8 mouse cellular contexts compared by ENCODE assay signal in genomic region chr4:59756332-59757082, GRCm38 (mm10). TPM values are rescaled to one million over a fixed set of nuclear protein-coding genes. Genes with fewer than 3 reads are reported as not detected.
DNase-seq lines count a peak whose midpoint lies in the region; ATAC-seq and TF ChIP-seq lines count a peak whose summit lies in the region.

No protein-coding gene starts in this region.

- no peak overlapping the region for H3K9ac ChIP-seq in midbrain, postnatal 0 days (replicated peaks; ENCODE audit: low read length, poor library complexity, severe bottlenecking)

- intact Hi-C loops in gastrocnemius, postnatal 36 days (cut with DNase I): no loop called here

- H3K9me3 ChIP-seq in midbrain, postnatal 0 days (ENCODE audit: low read length): no peaks in the 10 kb centered on the region
- H3K9me3 ChIP-seq in midbrain, embryonic 10.5 days (replicated peaks): no peaks in the 10 kb centered on the region

- TF ChIP-seq POLR2A in cerebellum, adult 2 months (IDR thresholded peaks at IDR 0.05; ENCODE audit: borderline replicate concordance, insufficient read depth, low read length): no peak

- WGBS in midbrain, postnatal 0 days: 75% methylated on average over 9 of the region's 9 CpGs
- WGBS in midbrain, embryonic 10.5 days: 94% methylated on average over 9 of the region's 9 CpGs
- WGBS in cerebellum, adult 2 months: 15% methylated on average over 9 of the region's 9 CpGs

- no peak for TF ChIP-seq CTCF in midbrain, postnatal 0 days (IDR thresholded peaks at IDR 0.05)
- TF ChIP-seq CTCF in cerebellum, adult 2 months (IDR thresholded peaks at IDR 0.05; ENCODE audit: borderline replicate concordance, insufficient read depth, low read depth, low read length): no peak

- peak; percentile 77 for DNase-seq in midbrain, postnatal 0 days (ENCODE audit: low spot score)
- no peak for DNase-seq in midbrain, embryonic 10.5 days (ENCODE audit: low spot score)
- DNase-seq in cerebellum, adult 2 months: peak; percentile 84 to 92
- DNase-seq in gastrocnemius, postnatal 36 days: peak; percentile 40 to 57
- peak; percentile 68 to 76 for DNase-seq in layer of hippocampus, adult 8-10 months (ENCODE audit: low spot score in 2 of 2)

- H3K4me1 ChIP-seq in midbrain, postnatal 0 days (ENCODE audit: insufficient read depth, low read length): no peaks in the 10 kb centered on the region
- peaks cover 7% of the 10 kb centered on the region; the same call in 1 of the 2 replicates for H3K4me1 ChIP-seq in midbrain, embryonic 10.5 days
- H3K4me1 ChIP-seq in cerebellum, adult 2 months (ENCODE audit: control insufficient read depth, insufficient read depth, low read length): peaks cover 4% of the 10 kb centered on the region; the same call in 1 of the 2 replicates

- H3K27me3 ChIP-seq in midbrain, postnatal 0 days (ENCODE audit: insufficient read depth, low read length): no peaks in the 10 kb centered on the region
- H3K27me3 ChIP-seq in midbrain, embryonic 10.5 days (ENCODE audit: low read depth, poor library complexity, severe bottlenecking): no peaks in the 10 kb centered on the region
- H3K27me3 ChIP-seq in cerebellum, adult 2 months (ENCODE audit: control insufficient read depth, insufficient read depth, low read length): no peaks in the 10 kb centered on the region

- ATAC-seq in midbrain, postnatal 0 days (ENCODE audit: low FRiP score): no peak
- ATAC-seq in megakaryocyte-erythroid progenitor cell, adult 5-6 weeks (replicated peaks; ENCODE audit: low FRiP score, low TSS enrichment, poor library complexity, severe bottlenecking): peak; percentile 93
- no peak for ATAC-seq in CD4-positive, CD25-positive, alpha-beta regulatory T cell, adult 4 months
- no peak for ATAC-seq in megakaryocyte, adult 5-6 weeks (ENCODE audit: poor library complexity, severe bottlenecking)

- no peak overlapping the region for H3K27ac ChIP-seq in midbrain, postnatal 0 days (ENCODE audit: low read depth, low read length)
- H3K27ac ChIP-seq in midbrain, embryonic 10.5 days (replicated peaks): no peak overlapping the region
- H3K27ac ChIP-seq in cerebellum, adult 2 months (ENCODE audit: insufficient read depth, low read length): no peak overlapping the region

- H3K4me2 ChIP-seq in midbrain, postnatal 0 days (ENCODE audit: low read depth, low read length, poor library complexity, severe bottlenecking): no peak overlapping the region

- no peak overlapping the region for H3K4me3 ChIP-seq in midbrain, postnatal 0 days (ENCODE audit: low read depth, low read length)
- no peak overlapping the region for H3K4me3 ChIP-seq in midbrain, embryonic 10.5 days
- H3K4me3 ChIP-seq in cerebellum, adult 2 months (replicated peaks; ENCODE audit: insufficient read depth, low read depth, low read length): no peak overlapping the region

- 0 out of 2 replicates have a peak, but pooled peaks cover 6% of the 10 kb centered on the region for H3K36me3 ChIP-seq in midbrain, postnatal 0 days (ENCODE audit: insufficient read depth, low read length)
- peaks cover 26% of the 10 kb centered on the region for H3K36me3 ChIP-seq in midbrain, embryonic 10.5 days

RNA-seq across cellular contexts. Expression of gene Inip, which starts 44.9 kb away (rescaled TPM):
- 20.8 and 26.8 TPM in 2 replicates for total RNA-seq in midbrain, postnatal 0 days (2014; rRNA removed)
- 33.0 and 35.8 TPM in 2 replicates for polyA plus RNA-seq in midbrain, postnatal 0 days (2015; fragmentation: Nextera tagmentation; extraction: Ambion mirVana)
- polyA plus RNA-seq in midbrain, embryonic 10.5 days (2016; fragmentation: Nextera tagmentation; extraction: Ambion mirVana): 107 and 110 TPM in 2 replicates
- polyA plus RNA-seq in cerebellum, adult 2 months (2012; rRNA removed): 22.5 and 23.3 TPM in 2 replicates
- total RNA-seq in gastrocnemius, postnatal 36 days (2021): 1 to 10 TPM; 1.9 to 3.9 TPM
- total RNA-seq in layer of hippocampus, adult 8-10 months (2022): 10 to 100 TPM; 20.9 to 26.0 (median 23.8) TPM
- total RNA-seq in megakaryocyte-erythroid progenitor cell, adult 5-6 weeks (2014; fragmentation: Nextera tagmentation): 44.1 and 47.2 TPM in 2 replicates
- 41.4 and 52.0 TPM in 2 replicates for total RNA-seq in megakaryocyte-erythroid progenitor cell, adult 5-6 weeks (2017)
- 10 to 100 TPM; 49.6 to 49.7 TPM for polyA plus RNA-seq in CD4-positive, CD25-positive, alpha-beta regulatory T cell, adult 4 months (2017; shearing (Covaris generic))
- 41.6 and 49.0 TPM in 2 replicates for total RNA-seq in megakaryocyte, adult 5-6 weeks (2015)
- 47.3 and 52.7 TPM in 2 replicates for total RNA-seq in megakaryocyte, adult 5-6 weeks (2017)

RNA-seq across cellular contexts. Expression of gene Snx30, which starts 49.1 kb away (rescaled TPM):
- total RNA-seq in midbrain, postnatal 0 days (2014; rRNA removed): 37.8 and 39.6 TPM in 2 replicates
- 18.1 and 21.7 TPM in 2 replicates for polyA plus RNA-seq in midbrain, postnatal 0 days (2015; fragmentation: Nextera tagmentation; extraction: Ambion mirVana)
- 8.8 and 9.5 TPM in 2 replicates for polyA plus RNA-seq in midbrain, embryonic 10.5 days (2016; fragmentation: Nextera tagmentation; extraction: Ambion mirVana)
- 24.7 and 26.1 TPM in 2 replicates for polyA plus RNA-seq in cerebellum, adult 2 months (2012; rRNA removed)
- total RNA-seq in gastrocnemius, postnatal 36 days (2021): 1 to 10 TPM; 2.4 to 3.4 TPM
- 10 to 100 TPM; 38.7 to 45.5 (median 40.4) TPM for total RNA-seq in layer of hippocampus, adult 8-10 months (2022)
- 6.6 and 11.2 TPM in 2 replicates for total RNA-seq in megakaryocyte-erythroid progenitor cell, adult 5-6 weeks (2014; fragmentation: Nextera tagmentation)
- 4.9 and 13.2 TPM in 2 replicates for total RNA-seq in megakaryocyte-erythroid progenitor cell, adult 5-6 weeks (2017)
- polyA plus RNA-seq in CD4-positive, CD25-positive, alpha-beta regulatory T cell, adult 4 months (2017; shearing (Covaris generic)): 1 to 10 TPM; 2.2 to 2.6 TPM
- 16.8 and 17.9 TPM in 2 replicates for total RNA-seq in megakaryocyte, adult 5-6 weeks (2015)
- total RNA-seq in megakaryocyte, adult 5-6 weeks (2017): 28.2 and 29.7 TPM in 2 replicates
